Mouse (Mus musculus) CH12F3 (cell line): ENCODE measurements around the gene Fcamr.

Experiments
- in situ Hi-C: fragments of 300-500 bp; cut with MboI; formaldehyde crosslinking; loops from 2 replicates; pipeline ENCODE4 v1.14.3; 2020; ENCODE audit warnings: low sequenced_read_pairs

Gene Fcamr

DNA sequence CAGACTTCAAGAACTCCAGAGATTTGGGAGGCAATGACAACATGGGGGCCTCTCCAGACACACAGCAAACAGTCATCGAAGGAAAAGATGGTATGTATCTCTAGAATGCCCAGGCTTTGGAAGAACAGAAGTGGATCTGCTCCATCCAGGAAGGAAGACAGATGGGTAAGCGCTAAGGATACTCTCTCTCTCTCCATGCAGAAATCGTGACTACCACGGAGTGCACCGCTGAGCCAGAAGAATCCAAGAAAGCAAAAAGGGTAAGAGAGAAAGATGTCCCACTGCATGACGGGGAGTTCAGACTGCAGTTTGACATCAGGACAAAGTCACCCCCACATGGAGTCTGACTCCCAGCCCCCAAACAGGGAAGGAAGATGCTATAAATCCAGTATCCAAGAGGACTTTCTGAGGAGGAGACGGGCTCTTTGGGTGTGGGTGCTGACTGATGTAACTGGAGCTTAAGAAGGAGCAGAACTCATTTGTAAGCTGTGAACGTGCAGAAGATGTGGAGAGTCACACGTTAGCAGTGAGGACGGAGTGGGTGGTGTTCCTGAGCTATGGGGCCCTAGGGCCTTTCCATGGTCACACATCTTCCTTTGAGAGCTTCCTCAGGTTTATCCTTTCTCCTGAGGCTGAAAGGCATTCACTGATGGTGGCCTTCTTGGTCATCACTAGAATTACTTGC is 49.0 kb downstream of the Fcamr start:
- in situ Hi-C loops: no loop called here

DNA sequence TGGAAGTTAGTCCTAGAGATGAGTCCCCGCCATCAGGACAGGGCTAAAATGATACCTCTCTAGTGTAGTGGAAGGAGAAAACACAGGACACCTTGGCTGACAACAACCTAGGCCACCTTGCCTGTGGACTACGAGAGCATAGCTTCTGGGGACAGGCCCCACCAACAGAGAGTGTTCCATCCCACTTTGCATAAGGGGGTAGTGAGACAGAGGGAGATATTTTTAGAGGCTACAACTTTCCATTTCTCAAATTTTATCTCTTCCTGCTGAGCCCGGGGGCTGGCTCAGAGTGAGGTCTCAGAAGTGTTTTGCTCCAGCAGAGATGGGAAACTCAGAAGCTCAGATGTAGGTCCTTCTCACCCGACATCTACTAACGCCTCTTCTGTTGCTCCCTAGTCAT is 49.7 kb downstream of the Fcamr start:
- in situ Hi-C loops: no loop called here

DNA sequence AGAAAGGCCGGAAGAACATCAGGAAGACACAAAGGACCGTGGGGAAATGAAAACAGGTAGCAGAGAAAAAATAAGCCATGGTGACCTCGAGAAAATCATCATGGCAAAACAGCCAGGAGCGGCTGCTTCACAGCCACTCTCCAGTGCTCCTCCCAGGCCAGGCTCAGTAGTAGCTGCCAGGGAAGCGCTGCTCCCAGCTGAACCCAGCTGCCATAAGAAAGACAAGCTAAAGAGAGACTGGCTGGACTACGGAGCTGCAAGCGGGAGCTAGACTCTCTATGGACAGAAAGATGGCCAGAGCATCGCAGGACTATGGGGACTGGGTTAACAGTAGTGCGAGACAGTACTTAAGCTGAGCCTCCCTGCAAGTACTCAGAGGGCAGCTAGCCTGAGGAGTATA is 54.1 kb downstream of the Fcamr start:
- in situ Hi-C loops: no loop called here

DNA sequence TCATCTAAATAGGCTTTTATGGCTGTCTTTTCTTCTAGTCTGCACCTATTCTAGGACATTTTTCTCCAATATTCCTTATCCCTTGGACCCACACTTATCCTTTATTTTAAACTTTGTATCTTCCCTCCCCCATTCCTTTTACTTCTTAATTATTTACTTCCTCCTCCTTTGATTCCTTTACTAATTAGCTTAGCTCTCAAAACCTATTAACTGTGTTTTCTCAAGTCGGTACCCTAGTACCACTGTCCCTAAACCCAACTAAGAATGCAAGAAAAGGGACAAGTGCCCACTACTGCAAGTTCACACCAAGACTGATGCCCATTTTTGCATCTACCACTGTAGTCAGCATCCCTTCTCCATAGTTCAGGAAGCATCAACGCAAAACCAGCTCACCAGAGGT is 55.0 kb downstream of the Fcamr start:
- in situ Hi-C loops: no loop called here

DNA sequence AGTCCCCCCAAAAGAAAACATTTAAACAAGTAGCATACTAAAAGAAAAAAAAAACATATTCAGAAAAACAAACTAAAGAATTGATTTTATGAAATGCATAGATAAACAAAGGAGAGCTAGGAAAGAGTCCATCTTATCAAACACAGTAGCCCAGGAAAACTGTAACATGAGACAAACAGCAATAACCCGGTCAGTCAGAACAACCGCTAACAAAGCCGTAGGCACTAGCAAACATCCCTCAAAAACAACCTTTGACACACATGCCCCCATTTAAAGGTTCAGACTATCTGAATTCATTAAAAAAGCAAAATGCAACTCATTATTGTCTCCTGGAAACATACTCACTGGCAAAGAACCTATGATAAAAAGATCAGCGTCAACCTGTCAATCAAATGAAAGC is 56.8 kb downstream of the Fcamr start:
- in situ Hi-C loops: no loop called here

DNA sequence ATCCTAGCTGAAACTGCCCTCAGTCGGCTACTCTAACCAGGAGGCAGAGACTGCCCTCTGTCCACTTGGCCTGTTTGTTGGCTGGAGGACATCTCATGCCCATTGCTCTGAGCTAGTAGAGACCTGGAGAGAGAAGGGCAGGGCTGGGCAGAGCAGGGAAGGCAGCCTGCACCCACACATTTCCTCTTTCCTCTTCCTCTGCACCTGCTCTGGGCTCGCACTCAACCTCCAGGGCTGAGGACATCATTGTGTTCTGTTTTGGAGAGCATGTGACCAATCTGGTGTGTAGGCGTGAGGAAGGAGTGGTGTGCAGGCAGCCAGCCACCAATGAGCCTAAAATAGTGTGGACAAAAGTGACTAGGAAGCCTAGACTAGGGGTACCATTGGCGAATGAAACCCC is 63.5 kb downstream of the Fcamr start:
- in situ Hi-C loops: no loop called here
